Mouse (Mus musculus): Measurements from ENCODE around the gene Krt19. TPM values are rescaled to one million over a fixed set of nuclear protein-coding genes. Genes with fewer than 3 reads are reported as not detected.

The Krt19 gene
- polyA plus RNA-seq, 1 experiment: not detected

DNA sequence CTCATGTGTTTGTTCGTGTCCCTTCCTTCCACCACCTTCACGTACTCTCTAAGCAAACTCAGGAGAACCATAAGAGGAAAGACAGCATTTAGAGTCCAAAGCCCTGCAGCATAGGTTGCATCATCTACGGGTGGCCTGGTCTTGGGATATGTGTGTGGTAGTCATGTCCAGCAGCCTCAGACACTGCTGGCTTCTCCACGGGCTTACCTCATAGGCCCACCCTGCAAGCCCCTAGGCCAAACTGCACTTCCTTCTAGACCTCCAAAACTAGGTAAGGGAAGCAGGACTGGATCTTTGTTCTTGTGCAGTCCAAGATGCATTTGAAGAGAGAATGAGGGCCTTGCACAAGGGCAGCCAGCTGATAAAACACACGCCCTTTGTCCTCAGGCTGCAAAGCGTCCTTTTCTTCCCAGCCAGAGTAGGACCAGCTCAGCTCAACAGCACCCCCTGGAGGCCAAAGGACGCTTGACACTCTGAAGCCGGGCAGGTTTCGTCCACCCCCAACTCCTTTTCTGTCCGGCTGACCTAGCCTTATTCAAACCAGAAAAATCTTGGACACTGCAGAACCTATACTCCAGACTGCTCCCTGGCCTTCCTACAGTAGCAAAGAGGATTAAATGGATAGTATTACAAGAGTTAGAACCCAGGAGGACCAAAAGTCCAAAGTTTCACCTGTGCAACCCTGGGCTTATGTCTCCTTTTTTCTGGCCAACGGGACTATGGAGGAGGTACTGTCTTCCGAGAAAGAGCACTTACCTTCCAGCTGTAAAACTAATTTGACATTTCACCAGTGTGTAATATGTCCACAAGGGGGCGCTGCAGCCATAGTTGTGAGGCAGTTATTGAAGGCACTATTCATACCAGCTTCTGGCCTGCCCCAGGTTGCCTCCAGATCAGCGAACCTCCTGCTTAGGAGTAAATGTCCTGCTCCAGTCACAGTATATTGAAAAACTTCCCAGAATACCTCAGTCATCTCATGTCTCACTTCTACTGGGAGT lies 20.6 kb upstream of the Krt19 start:
- Histone ChIP-seq H3K27ac (ENCODE audit: control insufficient read depth, insufficient read depth, low read depth, low read length, poor library complexity) (no peak overlapping the region), H3K4me1 (ENCODE audit: control insufficient read depth, insufficient read depth, low read length) (no peaks in the 10 kb centered on the region), H3K4me3 (replicated peaks; ENCODE audit: control insufficient read depth, low read depth, low read length) (no peak overlapping the region)
- 32% methylated on average over 14 of the region's 14 CpGs for WGBS
- peak; percentile 82 for TF ChIP-seq CTCF (IDR thresholded peaks at IDR 0.05; ENCODE audit: control insufficient read depth, insufficient read depth, low read length)
- no peak for TF ChIP-seq POLR2A (IDR thresholded peaks at IDR 0.05; ENCODE audit: borderline replicate concordance, control insufficient read depth, low read depth, low read length)

GRCm38 (mm10) chr11:100168071-100168470 lies 19.6 kb upstream of the Krt19 start:
- no peak overlapping the region for H3K4me3 ChIP-seq (replicated peaks; ENCODE audit: control insufficient read depth, low read depth, low read length)
- H3K27ac ChIP-seq (ENCODE audit: control insufficient read depth, insufficient read depth, low read depth, low read length, poor library complexity): no peak overlapping the region
- no peaks in the 10 kb centered on the region for H3K4me1 ChIP-seq (ENCODE audit: control insufficient read depth, insufficient read depth, low read length)
- 74% methylated on average over 8 of the region's 8 CpGs for WGBS
- no peak for TF ChIP-seq POLR2A (IDR thresholded peaks at IDR 0.05; ENCODE audit: borderline replicate concordance, control insufficient read depth, low read depth, low read length)
- no peak for TF ChIP-seq CTCF (IDR thresholded peaks at IDR 0.05; ENCODE audit: control insufficient read depth, insufficient read depth, low read length)

- Histone ChIP-seq H3K27ac (ENCODE audit: control insufficient read depth, insufficient read depth, low read depth, low read length, poor library complexity) (no peak overlapping the region), H3K4me3 (replicated peaks; ENCODE audit: control insufficient read depth, low read depth, low read length) (no peak overlapping the region), H3K4me1 (ENCODE audit: control insufficient read depth, insufficient read depth, low read length) (no peaks in the 10 kb centered on the region)
- WGBS: 67% methylated on average over 7 of the region's 7 CpGs
- TF ChIP-seq CTCF (IDR thresholded peaks at IDR 0.05; ENCODE audit: control insufficient read depth, insufficient read depth, low read length): no peak
- TF ChIP-seq POLR2A (IDR thresholded peaks at IDR 0.05; ENCODE audit: borderline replicate concordance, control insufficient read depth, low read depth, low read length): no peak
Measured at GRCm38 (mm10) chr11:100164392-100164791, 15.9 kb upstream of the Krt19 start.

- H3K4me3 ChIP-seq (replicated peaks; ENCODE audit: control insufficient read depth, low read depth, low read length): no peak overlapping the region
- no peaks in the 10 kb centered on the region for H3K4me1 ChIP-seq (ENCODE audit: control insufficient read depth, insufficient read depth, low read length)
- TF ChIP-seq CTCF (IDR thresholded peaks at IDR 0.05; ENCODE audit: control insufficient read depth, insufficient read depth, low read length) (no peak), POLR2A (IDR thresholded peaks at IDR 0.05; ENCODE audit: borderline replicate concordance, control insufficient read depth, low read depth, low read length) (no peak)
- no peak overlapping the region for H3K27ac ChIP-seq (ENCODE audit: control insufficient read depth, insufficient read depth, low read depth, low read length, poor library complexity)
- 77% methylated on average over 6 of the region's 6 CpGs for WGBS
Measured at GRCm38 (mm10) chr11:100157908-100158477, 9.5 kb upstream of the Krt19 start.

GRCm38 (mm10) chr11:100157331-100157730 lies 8.9 kb upstream of the Krt19 start:
- TF ChIP-seq POLR2A (IDR thresholded peaks at IDR 0.05; ENCODE audit: borderline replicate concordance, control insufficient read depth, low read depth, low read length) (no peak), CTCF (IDR thresholded peaks at IDR 0.05; ENCODE audit: control insufficient read depth, insufficient read depth, low read length) (no peak)
- H3K4me1 ChIP-seq (ENCODE audit: control insufficient read depth, insufficient read depth, low read length): no peaks in the 10 kb centered on the region
- H3K27ac ChIP-seq (ENCODE audit: control insufficient read depth, insufficient read depth, low read depth, low read length, poor library complexity): no peak overlapping the region
- WGBS: 69% methylated on average over 3 of the region's 3 CpGs
- no peak overlapping the region for H3K4me3 ChIP-seq (replicated peaks; ENCODE audit: control insufficient read depth, low read depth, low read length)

GRCm38 (mm10) chr11:100155497-100156255 lies 7.2 kb upstream of the Krt19 start:
- no peak for TF ChIP-seq CTCF (IDR thresholded peaks at IDR 0.05; ENCODE audit: control insufficient read depth, insufficient read depth, low read length)
- TF ChIP-seq POLR2A (IDR thresholded peaks at IDR 0.05; ENCODE audit: borderline replicate concordance, control insufficient read depth, low read depth, low read length): no peak
- H3K4me3 ChIP-seq (replicated peaks; ENCODE audit: control insufficient read depth, low read depth, low read length): no peak overlapping the region
- H3K4me1 ChIP-seq (ENCODE audit: control insufficient read depth, insufficient read depth, low read length): no peaks in the 10 kb centered on the region
- no peak overlapping the region for H3K27ac ChIP-seq (ENCODE audit: control insufficient read depth, insufficient read depth, low read depth, low read length, poor library complexity)
- WGBS: 66% methylated on average over 8 of the region's 8 CpGs

- H3K27ac ChIP-seq (ENCODE audit: control insufficient read depth, insufficient read depth, low read depth, low read length, poor library complexity): no peak overlapping the region
- WGBS: 55% methylated on average over 5 of the region's 5 CpGs
Measured at GRCm38 (mm10) chr11:100147566-100148353, 705 bp downstream of the Krt19 start.

More at GRCm38 (mm10) chr11:100147566-100148353, 705 bp downstream of the Krt19 start:
- Histone ChIP-seq H3K4me3 (replicated peaks; ENCODE audit: control insufficient read depth, low read depth, low read length) (no peak overlapping the region), H3K4me1 (ENCODE audit: control insufficient read depth, insufficient read depth, low read length) (no peaks in the 10 kb centered on the region)
- TF ChIP-seq POLR2A (IDR thresholded peaks at IDR 0.05; ENCODE audit: borderline replicate concordance, control insufficient read depth, low read depth, low read length): no peak
